Mouse (Mus musculus): Measurements from ENCODE around the gene Yaf2. TPM values are rescaled to one million over a fixed set of nuclear protein-coding genes. Genes with fewer than 3 reads are reported as not detected.
"Not testable (repeated sequence)": the region's sequence is repeated elsewhere in the genome, so short reads cannot be mapped to it uniquely, and the experiment has no call there.

Yaf2 gene
- polyA plus RNA-seq, 1 experiment from 2014 or later, result 131 TPM

GRCm38 (mm10) chr15:93335821-93336657, 696 bp downstream of the Yaf2 start:
- Histone ChIP-seq H3K9me3 (no peaks in the 10 kb centered on the region), H3K36me3 (peaks cover 7% of the 10 kb centered on the region; the same call in 1 of the 2 replicates), H3K4me1 (replicated peaks) (peaks cover 27% of the 10 kb centered on the region), H3K9ac (peak overlapping the region; percentile 96), H3K27ac (replicated peaks) (peak overlapping the region; percentile 96), H3K4me2 (peak overlapping the region; percentile 78), H3K27me3 (no peaks in the 10 kb centered on the region), H3K4me3 (peak overlapping the region; percentile 95)
- ATAC-seq (ENCODE audit: low read depth), result peak; percentile 60
- under 1% methylated on average over 75 of the region's 110 CpGs for WGBS

DNA sequence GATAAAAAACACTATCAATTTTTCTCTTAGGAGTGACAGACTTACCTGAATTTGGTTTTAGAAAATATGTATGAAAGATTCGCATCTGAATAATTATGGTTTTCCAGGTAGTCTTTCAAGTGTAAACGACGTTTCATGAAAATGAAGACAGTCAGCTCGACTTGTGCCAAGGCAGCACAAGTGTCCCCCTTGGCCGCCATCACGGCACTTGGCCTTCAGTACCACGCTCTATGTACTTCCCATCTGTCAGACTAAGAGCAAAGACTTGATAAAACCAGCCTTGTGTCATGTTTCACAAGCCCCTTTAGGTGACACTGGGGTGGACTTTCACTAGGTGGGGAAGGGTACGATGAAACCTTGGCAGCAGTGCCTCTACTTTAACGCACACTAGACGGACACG, 5.5 kb downstream of the Yaf2 start:
- WGBS, result 90% methylated on average over 11 of the region's 11 CpGs
- peaks cover 11% of the 10 kb centered on the region; the same call in 1 of the 2 replicates for H3K36me3 ChIP-seq
- H3K27me3 ChIP-seq, result no peaks in the 10 kb centered on the region
- H3K27ac ChIP-seq (replicated peaks), result no peak overlapping the region
- H3K9ac ChIP-seq, result no peak overlapping the region
- H3K4me2 ChIP-seq, result no peak overlapping the region
- no peak for ATAC-seq (ENCODE audit: low read depth)
- peaks cover 27% of the 10 kb centered on the region for H3K4me1 ChIP-seq (replicated peaks)
- no peak overlapping the region for H3K4me3 ChIP-seq
- H3K9me3 ChIP-seq, result no peaks in the 10 kb centered on the region

- Histone ChIP-seq H3K27me3 (no peaks in the 10 kb centered on the region), H3K4me3 (no peak overlapping the region), H3K9me3 (no peaks in the 10 kb centered on the region), H3K36me3 (peaks cover 5% of the 10 kb centered on the region; the same call in 1 of the 2 replicates), H3K27ac (replicated peaks) (no peak overlapping the region), H3K9ac (no peak overlapping the region), H3K4me1 (replicated peaks) (peaks cover 23% of the 10 kb centered on the region), H3K4me2 (no peak overlapping the region)
- no peak for ATAC-seq (ENCODE audit: low read depth)
- WGBS, result 54% methylated on average over 3 of the region's 3 CpGs
These were observed 9.5 kb downstream of the Yaf2 start for GRCm38 (mm10) chr15:93327235-93327634.

- peaks cover 23% of the 10 kb centered on the region for H3K4me1 ChIP-seq (replicated peaks)
- 81% methylated on average over 10 of the region's 10 CpGs for WGBS
- H3K9me3 ChIP-seq, result no peaks in the 10 kb centered on the region
- H3K27me3 ChIP-seq, result no peaks in the 10 kb centered on the region
- no peak overlapping the region for H3K9ac ChIP-seq
- ATAC-seq (ENCODE audit: low read depth), result no peak
- peaks cover 5% of the 10 kb centered on the region; the same call in 1 of the 2 replicates for H3K36me3 ChIP-seq
- H3K4me2 ChIP-seq, result no peak overlapping the region
- no peak overlapping the region for H3K27ac ChIP-seq (replicated peaks)
- no peak overlapping the region for H3K4me3 ChIP-seq
These were observed 10.1 kb downstream of the Yaf2 start for GRCm38 (mm10) chr15:93326651-93327050.

- Histone ChIP-seq H3K4me2 (no peak overlapping the region), H3K27ac (replicated peaks) (no peak overlapping the region), H3K9ac (no peak overlapping the region), H3K4me1 (replicated peaks) (peaks cover 23% of the 10 kb centered on the region), H3K9me3 (no peaks in the 10 kb centered on the region), H3K27me3 (no peaks in the 10 kb centered on the region), H3K36me3 (peaks cover 5% of the 10 kb centered on the region; the same call in 1 of the 2 replicates), H3K4me3 (no peak overlapping the region)
- 78% methylated on average over 5 of the region's 5 CpGs for WGBS
- no peak for ATAC-seq (ENCODE audit: low read depth)
These were observed 11.4 kb downstream of the Yaf2 start for GRCm38 (mm10) chr15:93325360-93325759.

DNA sequence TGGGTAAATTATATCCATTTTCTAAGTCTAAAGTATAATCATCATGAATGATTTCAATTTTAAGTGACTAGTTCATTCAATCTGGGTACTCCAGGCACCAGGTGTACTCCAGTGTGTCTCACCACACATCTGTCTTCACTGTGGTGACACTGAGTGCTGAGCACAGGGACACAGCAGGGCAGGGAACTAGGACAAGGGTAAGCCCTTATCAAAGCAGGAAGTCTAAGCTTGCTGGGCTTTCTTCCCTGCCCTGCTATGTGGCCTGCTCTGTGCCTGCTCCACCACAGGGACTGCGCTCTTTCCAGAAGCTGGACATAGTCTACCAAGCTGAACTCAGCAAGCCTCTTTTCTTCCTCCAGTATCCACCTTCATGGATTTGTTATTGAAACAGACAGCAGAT, 18.0 kb downstream of the Yaf2 start:
- no peaks in the 10 kb centered on the region for H3K9me3 ChIP-seq
- no peak overlapping the region for H3K4me2 ChIP-seq
- H3K27ac ChIP-seq (replicated peaks), result no peak overlapping the region
- H3K27me3 ChIP-seq, result no peaks in the 10 kb centered on the region
- ATAC-seq (ENCODE audit: low read depth), result no peak
- H3K9ac ChIP-seq, result no peak overlapping the region
- 0 out of 2 replicates have a peak, but pooled peaks cover 3% of the 10 kb centered on the region for H3K36me3 ChIP-seq
- H3K4me1 ChIP-seq (replicated peaks), result peaks cover 6% of the 10 kb centered on the region; the same call in 1 of the 2 replicates
- WGBS, result 96% methylated on average over 1 of the region's 1 CpGs
- no peak overlapping the region for H3K4me3 ChIP-seq

DNA sequence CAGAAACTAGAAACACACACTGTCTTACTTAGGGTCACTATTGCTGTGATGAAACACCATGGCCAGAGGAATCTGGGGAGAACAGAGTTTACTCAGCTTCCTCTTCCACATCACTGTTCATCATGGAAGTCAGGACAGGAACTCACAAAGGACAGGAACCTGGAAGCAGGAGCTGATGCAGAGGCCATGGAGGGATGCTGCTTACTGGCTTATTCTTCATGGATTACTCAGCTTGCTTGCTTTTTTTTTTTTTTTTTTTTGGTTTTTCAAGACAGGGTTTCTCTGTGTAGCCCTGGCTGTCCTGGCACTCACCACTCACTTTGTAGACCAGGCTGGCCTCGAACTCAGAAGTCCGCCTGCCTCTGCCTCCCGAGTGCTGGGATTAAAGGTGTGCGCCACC, 26.4 kb downstream of the Yaf2 start:
- WGBS, result 94% methylated on average over 4 of the region's 4 CpGs
- not testable (repeated sequence) for H3K4me3 ChIP-seq; H3K27ac ChIP-seq (replicated peaks); H3K4me1 ChIP-seq (replicated peaks); H3K9ac ChIP-seq; ATAC-seq (ENCODE audit: low read depth); H3K9me3 ChIP-seq; H3K36me3 ChIP-seq; H3K27me3 ChIP-seq; H3K4me2 ChIP-seq

- 90% methylated on average over 2 of the region's 2 CpGs for WGBS
- H3K36me3 ChIP-seq, result no peaks in the 10 kb centered on the region; the same call in 1 of the 2 replicates
- H3K4me3 ChIP-seq, result no peak overlapping the region
- H3K27ac ChIP-seq (replicated peaks), result no peak overlapping the region
- no peak overlapping the region for H3K4me2 ChIP-seq
- H3K4me1 ChIP-seq (replicated peaks), result no peaks in the 10 kb centered on the region
- H3K27me3 ChIP-seq, result no peaks in the 10 kb centered on the region
- H3K9me3 ChIP-seq, result no peaks in the 10 kb centered on the region
- H3K9ac ChIP-seq, result no peak overlapping the region
- no peak for ATAC-seq (ENCODE audit: low read depth)
These were observed 38.5 kb downstream of the Yaf2 start for GRCm38 (mm10) chr15:93298197-93298596.

- no peak overlapping the region for H3K9ac ChIP-seq
- 89% methylated on average over 11 of the region's 11 CpGs for WGBS
- ATAC-seq (ENCODE audit: low read depth), result no peak
These were observed 42.3 kb downstream of the Yaf2 start for GRCm38 (mm10) chr15:93294483-93294882.

DNA sequence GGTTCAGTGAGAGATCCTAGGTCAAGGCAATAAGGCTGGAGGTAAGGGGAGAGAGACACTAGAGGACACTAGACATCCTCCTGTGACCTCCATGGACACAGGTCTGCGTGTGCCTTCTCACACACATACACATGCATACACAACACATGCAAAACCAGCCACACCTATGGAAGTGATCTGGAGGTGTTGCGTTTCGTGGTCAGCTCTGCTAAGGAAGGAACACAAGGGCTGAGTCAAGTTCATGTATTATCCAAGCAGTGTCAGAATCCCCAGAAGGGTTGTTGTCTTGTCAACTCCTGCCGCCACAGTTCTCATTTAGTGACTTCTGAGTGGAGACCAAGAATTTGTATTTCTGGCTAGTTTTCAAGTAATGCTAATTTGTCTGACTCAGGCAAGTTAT, 48.4 kb downstream of the Yaf2 start:
- no peak overlapping the region for H3K9ac ChIP-seq
- H3K4me2 ChIP-seq, result no peak overlapping the region
- H3K36me3 ChIP-seq, result peaks cover 29% of the 10 kb centered on the region
- H3K9me3 ChIP-seq, result no peaks in the 10 kb centered on the region
- no peak overlapping the region for H3K27ac ChIP-seq (replicated peaks)
- ATAC-seq (ENCODE audit: low read depth), result no peak
- 91% methylated on average over 4 of the region's 4 CpGs for WGBS
- H3K27me3 ChIP-seq, result no peaks in the 10 kb centered on the region
- peaks cover 14% of the 10 kb centered on the region for H3K4me1 ChIP-seq (replicated peaks)
- no peak overlapping the region for H3K4me3 ChIP-seq

More at GRCm38 (mm10) chr15:93294483-93294882, 42.3 kb downstream of the Yaf2 start:
- H3K4me1 ChIP-seq (replicated peaks), result peaks cover 14% of the 10 kb centered on the region; the same call in 1 of the 2 replicates
- H3K9me3 ChIP-seq, result no peaks in the 10 kb centered on the region
- H3K27me3 ChIP-seq, result no peaks in the 10 kb centered on the region
- H3K36me3 ChIP-seq, result peaks cover 5% of the 10 kb centered on the region; the same call in 1 of the 2 replicates
- no peak overlapping the region for H3K4me3 ChIP-seq
- H3K4me2 ChIP-seq, result no peak overlapping the region
- no peak overlapping the region for H3K27ac ChIP-seq (replicated peaks)

DNA sequence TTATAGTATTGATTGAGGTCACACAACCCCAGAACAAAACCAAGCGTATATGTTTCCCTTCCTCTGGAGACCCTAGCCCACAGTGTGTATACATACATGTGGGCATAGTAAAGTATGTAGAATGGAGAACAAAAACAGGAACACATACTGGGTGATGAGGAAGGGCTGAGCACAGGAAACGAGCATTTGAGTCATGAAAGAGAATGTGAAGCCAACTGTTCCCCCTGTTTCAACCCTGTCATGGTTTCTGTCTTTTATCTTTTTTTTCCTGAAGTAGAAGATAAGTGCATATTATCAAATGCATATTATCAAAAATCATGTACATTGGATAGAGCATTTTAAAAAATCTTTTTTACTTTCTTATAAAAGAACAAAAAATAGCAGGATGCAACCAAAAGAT, 49.1 kb downstream of the Yaf2 start:
- H3K9me3 ChIP-seq, result no peaks in the 10 kb centered on the region
- peaks cover 9% of the 10 kb centered on the region for H3K4me1 ChIP-seq (replicated peaks)
- ATAC-seq (ENCODE audit: low read depth), result no peak
- no peaks in the 10 kb centered on the region for H3K27me3 ChIP-seq
- no peak overlapping the region for H3K4me3 ChIP-seq
- H3K9ac ChIP-seq, result no peak overlapping the region
- H3K27ac ChIP-seq (replicated peaks), result no peak overlapping the region
- no peak overlapping the region for H3K4me2 ChIP-seq
- peaks cover 33% of the 10 kb centered on the region for H3K36me3 ChIP-seq
- 69% methylated on average over 2 of the region's 2 CpGs for WGBS

GRCm38 (mm10) chr15:93285244-93285643, 51.5 kb downstream of the Yaf2 start:
- no peaks in the 10 kb centered on the region for H3K9me3 ChIP-seq
- peaks cover 48% of the 10 kb centered on the region for H3K36me3 ChIP-seq
- 81% methylated on average over 15 of the region's 15 CpGs for WGBS
- H3K4me2 ChIP-seq, result no peak overlapping the region
- H3K4me1 ChIP-seq (replicated peaks), result peaks cover 4% of the 10 kb centered on the region; the same call in 1 of the 2 replicates
- no peaks in the 10 kb centered on the region for H3K27me3 ChIP-seq
- no peak overlapping the region for H3K27ac ChIP-seq (replicated peaks)
- ATAC-seq (ENCODE audit: low read depth), result no peak
- no peak overlapping the region for H3K9ac ChIP-seq
- no peak overlapping the region for H3K4me3 ChIP-seq

Measured in neural tube, embryonic 13.5 days (tissue).